Mouse (Mus musculus) liver, adult 2 months (tissue): ENCODE measurements at regions not wholly inside any gene's neighbourhood (a gene's known extent, or its start where the extent isn't known, plus 50 kb on each side); places are given as distances from the start of the nearest gene placed in this dataset.

ENCODE experiments used
- CTCF ChIP-seq: fragments of 200-500 bp; IDR thresholded peaks from 2 replicates; pipeline ENCODE4 v1.5.1; 2011; ENCODE audit warnings: low read depth, low read length, control low read depth
- POLR2A ChIP-seq: fragments of 200-500 bp; IDR thresholded peaks from 2 replicates; pipeline ENCODE4 v1.6.1; 2011; ENCODE audit warnings: low read length, control low read depth; ENCODE audit not compliant: insufficient read depth; ENCODE audit errors: extremely low read depth

GRCm38 (mm10) chr1:79932435-79932834, 71.5 kb upstream of the Serpine2 start:
- TF ChIP-seq CTCF (no peak), POLR2A (no peak)
